Mouse (Mus musculus) cortical plate, adult 2 months (tissue): ENCODE measurements around the gene Diexf.

ENCODE experiments used
- CTCF ChIP-seq: fragments of 200-500 bp; IDR thresholded peaks from 2 replicates; pipeline ENCODE4 v1.5.1; 2011; ENCODE audit warnings: mild to moderate bottlenecking, control low read depth, low read length; ENCODE audit not compliant: insufficient read depth; ENCODE audit errors: extremely low read depth
- POLR2A ChIP-seq: fragments of 200-500 bp; IDR thresholded peaks from 2 replicates; pipeline ENCODE4 v1.6.1; 2011; ENCODE audit warnings: mild to moderate bottlenecking, low read length, control low read depth; ENCODE audit not compliant: insufficient read depth; ENCODE audit errors: extremely low read depth

DNA sequence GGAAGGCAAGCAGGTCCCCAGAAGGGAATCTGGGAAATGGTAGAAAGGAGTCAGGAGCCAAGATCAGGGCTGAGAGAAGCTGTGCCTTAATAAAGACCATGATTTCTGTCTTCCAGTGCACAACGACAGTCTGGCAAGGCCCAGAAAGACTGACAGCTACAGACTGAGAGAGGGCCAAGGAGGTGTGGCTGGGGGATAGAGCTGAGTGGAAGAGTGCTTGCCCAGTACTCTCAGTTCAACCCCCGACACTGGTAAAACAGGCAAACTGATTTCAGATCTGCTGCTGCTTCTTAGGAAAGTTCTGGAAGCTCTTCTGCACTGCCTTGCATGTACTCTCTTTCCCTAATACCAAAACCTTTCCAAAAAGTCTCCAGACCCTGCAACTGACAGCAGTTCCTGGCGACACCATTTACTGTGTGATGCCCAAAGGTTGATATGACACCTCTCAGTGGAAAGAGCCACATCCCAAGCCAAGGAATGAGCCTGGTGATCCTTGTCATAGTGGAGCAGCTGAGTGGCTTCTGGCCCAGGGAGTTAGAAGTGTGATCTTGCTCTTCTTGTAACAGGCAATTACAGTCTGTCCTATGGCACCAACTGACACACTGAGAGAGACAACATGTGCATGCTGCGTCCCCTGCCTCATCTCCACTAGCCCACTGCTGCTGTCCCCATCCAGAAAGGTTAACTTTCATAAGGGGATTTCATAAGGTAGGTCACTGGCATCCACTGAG lies 43.8 kb downstream of the Diexf start:
- TF ChIP-seq POLR2A (no peak), CTCF (no peak)
